Mouse (Mus musculus) thymus, postnatal 4 days (tissue): ENCODE measurements at regions not wholly inside any gene's neighbourhood (a gene's known extent, or its start where the extent isn't known, plus 50 kb on each side); places are given as distances from the start of the nearest gene placed in this dataset.

Experiments
- DNase-seq: peaks from one replicate; pipeline ENCODE4 v3.0.0; 2021

GRCm38 (mm10) chr13:115671685-115672084, 569.9 kb upstream of the Itga1 start:
- no peak for DNase-seq

- no peak for DNase-seq
Measured at GRCm38 (mm10) chr13:115669516-115669915, 567.8 kb upstream of the Itga1 start.

- DNase-seq, result no peak
Measured at GRCm38 (mm10) chr13:115655134-115655533, 553.4 kb upstream of the Itga1 start.

- no peak for DNase-seq
Measured at GRCm38 (mm10) chr13:115652935-115653334, 551.2 kb upstream of the Itga1 start.

- DNase-seq, result no peak
Measured at GRCm38 (mm10) chr13:115652352-115652751, 550.6 kb upstream of the Itga1 start.

GRCm38 (mm10) chr13:115631410-115632105, 529.8 kb upstream of the Itga1 start:
- no peak for DNase-seq

GRCm38 (mm10) chr13:115630603-115631002, 528.8 kb upstream of the Itga1 start:
- DNase-seq, result no peak

GRCm38 (mm10) chr13:115613174-115613573, 511.4 kb upstream of the Itga1 start:
- no peak for DNase-seq

- DNase-seq, result no peak
Measured at GRCm38 (mm10) chr13:115606441-115606840, 504.7 kb upstream of the Itga1 start.

GRCm38 (mm10) chr13:115595126-115595671, 493.4 kb upstream of the Itga1 start:
- no peak for DNase-seq

GRCm38 (mm10) chr13:115575967-115576366, 474.2 kb upstream of the Itga1 start:
- DNase-seq, result no peak

GRCm38 (mm10) chr13:115575052-115575891, 473.5 kb upstream of the Itga1 start:
- no peak for DNase-seq

- DNase-seq, result no peak
Measured at GRCm38 (mm10) chr13:115541167-115541566, 439.4 kb upstream of the Itga1 start.

GRCm38 (mm10) chr13:115535900-115536299, 434.1 kb upstream of the Itga1 start:
- no peak for DNase-seq

- DNase-seq, result no peak
Measured at GRCm38 (mm10) chr13:115513914-115514313, 412.1 kb upstream of the Itga1 start.

GRCm38 (mm10) chr13:115512214-115512613, 410.4 kb upstream of the Itga1 start:
- DNase-seq, result no peak

GRCm38 (mm10) chr13:115508646-115509045, 406.9 kb upstream of the Itga1 start:
- no peak for DNase-seq

GRCm38 (mm10) chr13:115494399-115494798, 392.6 kb upstream of the Itga1 start:
- no peak for DNase-seq

- DNase-seq, result no peak
Measured at GRCm38 (mm10) chr13:115475861-115476260, 374.1 kb upstream of the Itga1 start.

- no peak for DNase-seq
Measured at GRCm38 (mm10) chr13:115465689-115466088, 363.9 kb upstream of the Itga1 start.

- no peak for DNase-seq
Measured at GRCm38 (mm10) chr13:115451244-115451643, 349.5 kb upstream of the Itga1 start.

- no peak for DNase-seq
Measured at GRCm38 (mm10) chr13:115427091-115428033, 325.6 kb upstream of the Itga1 start.
